Mouse (Mus musculus) frontal cortex, adult (tissue): ENCODE measurements around the gene Pstk.
"Not testable (repeated sequence)": the region's sequence is repeated elsewhere in the genome, so short reads cannot be mapped to it uniquely, and the experiment has no call there.

Experiments used
- ATAC-seq: cut with Nextera tagmentation; 2 replicates; pipeline ENCODE4 v1.9.2; 2017; ENCODE audit warnings: mild to moderate bottlenecking, moderate library complexity, mixed read lengths; ENCODE audit not compliant: low TSS enrichment

Pstk gene

GRCm38 (mm10) chr7:131370648-131371469, at the start of gene Pstk:
TSS of gene Pstk (plus strand) at chr7:131371141.
- peak; percentile 95 for ATAC-seq

- ATAC-seq: no peak
These were observed 48.7 kb upstream of the Pstk start, which contains the start of gene Cuzd1 for GRCm38 (mm10) chr7:131322192-131322591. TSS of gene Cuzd1 (minus strand) at chr7:131322292.

DNA sequence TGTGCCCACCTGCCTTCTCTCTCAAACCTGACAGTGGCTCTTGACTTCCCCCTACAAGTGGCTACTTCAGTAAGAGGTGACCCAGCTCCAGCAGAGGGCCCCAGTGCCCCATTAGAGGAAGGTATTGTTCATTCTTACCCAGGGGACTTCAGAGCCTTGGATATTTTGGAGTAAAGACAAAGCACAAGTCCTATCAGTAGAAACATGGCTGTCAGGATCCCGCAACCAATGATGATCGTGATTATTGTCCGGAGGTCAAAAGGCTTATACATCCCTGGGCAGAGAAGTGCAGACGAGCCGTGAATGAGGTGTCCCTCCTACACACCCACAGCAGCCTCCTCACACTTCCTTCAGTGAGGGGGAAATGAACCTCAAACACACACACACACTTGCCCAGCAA, 43.9 kb upstream of the Pstk start:
- no peak for ATAC-seq

- no peak for ATAC-seq
These were observed 41.5 kb upstream of the Pstk start, which contains the start of gene Fam24b for GRCm38 (mm10) chr7:131329416-131329815. TSS of gene Fam24b (minus strand) at chr7:131329516.

- ATAC-seq: no peak
These were observed 39.3 kb upstream of the Pstk start for GRCm38 (mm10) chr7:131331688-131332087.

DNA sequence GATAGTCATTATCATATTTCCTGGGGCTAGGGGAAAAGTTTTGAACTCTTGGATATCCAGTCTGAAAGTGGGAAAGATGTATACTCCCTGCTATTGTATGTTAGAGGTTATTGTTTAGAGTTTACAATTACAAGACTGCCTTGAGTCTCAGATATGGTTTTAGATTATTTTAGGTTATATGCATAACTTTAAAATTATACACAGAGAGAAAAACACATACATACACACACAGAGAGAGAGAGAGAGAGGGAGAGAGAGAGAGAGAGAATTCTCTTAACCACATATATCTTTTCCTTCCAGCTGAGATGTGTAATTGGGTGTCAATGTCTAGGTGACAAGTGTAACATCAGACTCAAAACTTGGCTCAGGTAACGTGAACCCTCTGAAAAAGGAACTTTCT, 37.4 kb upstream of the Pstk start, which contains the start of gene Fam24a:
TSS of gene Fam24a (plus strand) at position 301 of the 400 bp plus-strand sequence.
- no peak for ATAC-seq

GRCm38 (mm10) chr7:131337502-131338068, 33.4 kb upstream of the Pstk start:
- no peak for ATAC-seq

- ATAC-seq: 0 out of 2 replicates have a peak, but pooled peaks have one; percentile 38
These were observed 24.9 kb upstream of the Pstk start for GRCm38 (mm10) chr7:131345856-131346541.

- ATAC-seq: no peak
These were observed 14.8 kb upstream of the Pstk start for GRCm38 (mm10) chr7:131356105-131356504.

DNA sequence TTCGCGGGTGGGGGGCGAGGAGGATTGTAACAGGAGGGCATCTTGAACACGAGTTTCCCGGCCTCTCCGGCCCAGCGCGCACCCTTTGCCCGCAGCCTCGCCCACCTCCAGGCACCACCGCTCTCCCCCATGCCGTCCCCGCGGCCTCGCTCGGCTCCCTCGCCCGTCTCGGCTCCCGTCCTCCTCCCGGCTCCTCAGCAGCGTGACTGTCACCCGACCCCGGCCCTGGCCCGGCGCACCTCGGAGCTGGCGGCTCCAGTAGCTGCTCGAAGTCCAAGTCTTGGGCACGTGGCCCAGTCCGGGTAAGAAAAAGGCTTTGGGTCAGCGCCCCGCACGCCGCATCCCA, 8.7 kb upstream of the Pstk start:
- peak; percentile 55 for ATAC-seq

DNA sequence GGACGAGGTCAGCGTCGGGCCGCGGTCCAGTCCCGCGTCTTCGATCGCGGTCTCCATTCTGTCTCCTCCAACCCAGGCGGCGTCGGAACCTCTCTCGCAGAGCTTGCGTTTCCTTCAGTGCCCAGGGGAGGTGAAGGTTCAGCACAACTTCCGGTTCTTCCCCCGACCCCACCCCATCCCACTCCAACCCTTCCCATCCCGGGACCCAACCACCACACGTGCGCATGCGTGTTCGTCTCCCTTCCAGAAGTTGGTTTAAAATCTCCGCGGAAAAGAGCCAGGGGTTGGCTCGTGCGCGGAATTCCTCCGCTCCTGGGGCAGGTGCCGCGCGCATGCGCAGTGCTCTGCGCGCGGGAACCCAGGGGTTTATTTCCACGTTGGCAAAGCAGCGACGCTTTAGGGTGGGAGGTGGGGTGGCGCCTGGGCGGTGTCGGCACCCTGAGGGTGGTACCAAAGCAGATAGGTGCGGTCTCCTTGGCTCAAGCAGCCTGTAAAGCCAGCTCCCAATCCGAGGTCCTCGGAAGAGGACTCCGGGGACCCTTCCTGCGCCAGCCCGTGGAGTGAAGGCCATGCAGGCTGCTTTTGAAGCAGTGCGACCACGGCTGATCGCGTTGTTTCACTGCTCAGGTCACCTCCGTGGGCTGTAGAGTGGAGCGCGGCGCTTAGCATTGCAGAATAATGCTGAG, 8.2 kb upstream of the Pstk start, which contains the start of gene 2310057M21Rik:
TSS of gene 2310057M21Rik (minus strand) at position 145 of the 686 bp plus-strand sequence.
- peak; percentile 95 for ATAC-seq

- ATAC-seq: no peak
These were observed 6.8 kb upstream of the Pstk start for GRCm38 (mm10) chr7:131364131-131364530.

GRCm38 (mm10) chr7:131371470-131371860, 524 bp downstream of the Pstk start:
- peak; percentile 50; the same call in 1 of the 2 replicates for ATAC-seq

- no peak for ATAC-seq
These were observed 1.1 kb downstream of the Pstk start for GRCm38 (mm10) chr7:131371880-131372651.

DNA sequence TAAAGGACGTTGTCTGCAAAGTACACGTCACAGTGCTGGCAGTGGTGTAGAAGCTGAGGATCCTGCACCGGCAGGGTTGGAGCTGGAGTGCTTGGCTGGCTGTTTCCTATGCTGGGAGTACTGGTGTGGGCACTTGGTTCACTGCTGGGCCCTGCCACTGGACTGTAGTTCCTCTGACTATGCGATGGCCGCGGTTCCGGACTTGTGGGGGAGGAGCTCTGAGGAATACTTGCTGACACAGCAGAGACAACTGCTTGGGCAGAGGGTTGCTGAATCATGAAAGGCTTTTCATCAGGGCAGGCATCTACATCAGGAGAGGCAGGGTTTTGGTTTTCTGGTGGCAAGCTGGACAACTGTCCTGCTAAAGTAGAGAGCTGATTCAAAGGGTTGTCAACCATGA, 20.8 kb downstream of the Pstk start:
- ATAC-seq: not testable (repeated sequence)

GRCm38 (mm10) chr7:131409321-131409987, 38.5 kb downstream of the Pstk start:
- ATAC-seq: peak; percentile 18; the same call in 1 of the 2 replicates

DNA sequence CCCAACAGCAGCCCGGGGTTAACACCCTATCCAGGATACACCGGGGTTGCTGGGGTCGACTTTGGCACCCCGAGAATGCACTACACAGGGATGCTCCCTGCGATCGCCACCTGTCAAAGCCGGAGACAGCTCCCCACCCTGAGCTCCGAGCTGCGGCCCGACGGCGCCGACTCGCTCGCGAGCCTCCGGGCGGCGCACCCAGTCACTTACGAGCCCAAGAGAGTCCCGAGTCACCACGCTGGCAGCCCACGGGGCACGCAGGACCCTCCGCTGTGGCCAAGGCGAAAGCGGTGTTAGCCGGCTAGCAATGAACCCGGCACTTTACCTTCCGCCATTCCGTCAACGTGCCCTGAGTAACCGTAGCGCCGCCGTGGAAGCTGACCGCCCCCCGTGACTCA, 39.0 kb downstream of the Pstk start:
- ATAC-seq: peak; percentile 66

GRCm38 (mm10) chr7:131410416-131411058, 39.6 kb downstream of the Pstk start, which contains the start of the genes Ikzf5 and Acadsb:
TSS of gene Ikzf5 (minus strand) at chr7:131410521.
TSS of gene Acadsb (plus strand) at chr7:131410601.
- peak; percentile 91 for ATAC-seq

- ATAC-seq: no peak
These were observed 40.4 kb downstream of the Pstk start for GRCm38 (mm10) chr7:131411221-131411940.
